Mouse (Mus musculus) retina, postnatal 7 days (tissue): ENCODE data around the gene Akr1c19.
"Not testable (repeated sequence)": the region's sequence is repeated elsewhere in the genome, so short reads cannot be mapped to it uniquely, and the experiment has no call there.

Source experiments
- DNase-seq: peaks from one replicate; pipeline ENCODE4 v3.0.0-alpha.2; 2012; ENCODE audit warnings: low read depth, low spot score

Gene Akr1c19

GRCm38 (mm10) chr13:4228441-4228840 lies at the start of gene Akr1c19:
TSS of gene Akr1c19 (plus strand) at chr13:4228700.
- DNase-seq, result no peak

GRCm38 (mm10) chr13:4181321-4181720 lies 47.2 kb upstream of the Akr1c19 start:
- DNase-seq, result not testable (repeated sequence)

- DNase-seq, result no peak
These were observed 45.4 kb upstream of the Akr1c19 start for GRCm38 (mm10) chr13:4183116-4183515.

GRCm38 (mm10) chr13:4186641-4187411 lies 41.7 kb upstream of the Akr1c19 start:
- DNase-seq, result not testable (repeated sequence)

- no peak for DNase-seq
These were observed 40.3 kb upstream of the Akr1c19 start for GRCm38 (mm10) chr13:4188174-4188573.

- peak; percentile 5 for DNase-seq
These were observed 37.6 kb upstream of the Akr1c19 start, which contains the start of gene Akr1c13 for GRCm38 (mm10) chr13:4190904-4191303. TSS of gene Akr1c13 (plus strand) at chr13:4191150.

GRCm38 (mm10) chr13:4192511-4192910 lies 36.0 kb upstream of the Akr1c19 start:
- no peak for DNase-seq

- no peak for DNase-seq
These were observed 22.2 kb upstream of the Akr1c19 start for GRCm38 (mm10) chr13:4206147-4206903.

GRCm38 (mm10) chr13:4211560-4212299 lies 16.8 kb upstream of the Akr1c19 start:
- DNase-seq, result no peak

- DNase-seq, result no peak
These were observed 16.2 kb upstream of the Akr1c19 start for GRCm38 (mm10) chr13:4212309-4212708.

GRCm38 (mm10) chr13:4215496-4215895 lies 13.0 kb upstream of the Akr1c19 start:
- DNase-seq, result not testable (repeated sequence)

- DNase-seq, result no peak
These were observed 2.5 kb downstream of the Akr1c19 start for GRCm38 (mm10) chr13:4230841-4231623.

- DNase-seq, result no peak
These were observed 4.6 kb downstream of the Akr1c19 start for GRCm38 (mm10) chr13:4233135-4233534.

GRCm38 (mm10) chr13:4233536-4234172 lies 5.2 kb downstream of the Akr1c19 start:
- DNase-seq, result no peak

- no peak for DNase-seq
These were observed 16.5 kb downstream of the Akr1c19 start for GRCm38 (mm10) chr13:4244861-4245559.

- no peak for DNase-seq
These were observed 20.8 kb downstream of the Akr1c19 start for GRCm38 (mm10) chr13:4249347-4249746.

- not testable (repeated sequence) for DNase-seq
These were observed 28.4 kb downstream of the Akr1c19 start for GRCm38 (mm10) chr13:4256894-4257293.

- DNase-seq, result no peak
These were observed 28.8 kb downstream of the Akr1c19 start for GRCm38 (mm10) chr13:4257349-4257748.

GRCm38 (mm10) chr13:4264612-4265011 lies 36.1 kb downstream of the Akr1c19 start:
- DNase-seq, result no peak

GRCm38 (mm10) chr13:4265047-4265446 lies 36.5 kb downstream of the Akr1c19 start:
- no peak for DNase-seq
